Mouse (Mus musculus) kidney, adult 2 months (tissue): ENCODE results near the gene 4930404H24Rik. TPM values are rescaled to one million over a fixed set of nuclear protein-coding genes. Genes with fewer than 3 reads are reported as not detected.
"Not testable (repeated sequence)": the region's sequence is repeated elsewhere in the genome, so short reads cannot be mapped to it uniquely, and the experiment has no call there.

ENCODE experiments used
- DNase-seq: peaks from one replicate; pipeline ENCODE4 v3.0.0; 2021
- H3K27ac ChIP-seq: fragments of 200-500 bp; 2 replicates; pipeline ENCODE4 v1.5.1; 2012; ENCODE audit warnings: low read depth, low read length, control low read depth, inconsistent platforms; ENCODE audit not compliant: insufficient read depth
- H3K27me3 ChIP-seq: fragments of 200-500 bp; replicated peaks from 2 replicates; pipeline ENCODE4 v1.6.1; 2012; ENCODE audit warnings: mild to moderate bottlenecking, moderate library complexity, low read length, inconsistent platforms; ENCODE audit not compliant: control insufficient read depth, insufficient read depth
- H3K36me3 ChIP-seq: fragments of 200-500 bp; 2 replicates; pipeline ENCODE4 v1.6.1; 2012; ENCODE audit warnings: mild to moderate bottlenecking, moderate library complexity, low read length, inconsistent platforms; ENCODE audit not compliant: control insufficient read depth, insufficient read depth
- H3K4me1 ChIP-seq: fragments of 200-500 bp; 2 replicates; pipeline ENCODE4 v1.6.1; 2011; ENCODE audit warnings: low read length; ENCODE audit not compliant: control insufficient read depth, insufficient read depth
- H3K4me3 ChIP-seq: fragments of 200-500 bp; 2 replicates; pipeline ENCODE4 v1.5.1; 2011; ENCODE audit warnings: mild to moderate bottlenecking, low read depth, low read length, control low read depth; ENCODE audit not compliant: insufficient read depth
- CTCF ChIP-seq: fragments of 200-500 bp; conservative IDR thresholded peaks from 2 replicates; pipeline ENCODE4 v1.5.1; 2011; ENCODE audit warnings: low read depth, mild to moderate bottlenecking, control low read depth, low read length, moderate library complexity, mixed read lengths; ENCODE audit not compliant: insufficient read depth, insufficient read length
- POLR2A ChIP-seq: fragments of 200-500 bp; IDR thresholded peaks from one replicate; pipeline ENCODE4 v1.6.1; 2011; ENCODE audit warnings: low read depth, low read length, control low read depth
- WGBS: fragments of 180-500 bp; shearing (Covaris S2); methylation state at CpG from one replicate; pipeline ENCODE4 v1.1.7; 2018; 5-methylcytosine and 5-hydroxymethylcytosine counted together
- polyA plus RNA-seq: library from polyadenylated mRNA; depleted of rRNA; stranded (reverse); fragments of >200 nt; gene quantifications from 2 replicates; pipeline ENCODE4 v1.2.3, GENCODE M21; 2012

Gene 4930404H24Rik
- polyA plus RNA-seq, 1 experiment = not detected

DNA sequence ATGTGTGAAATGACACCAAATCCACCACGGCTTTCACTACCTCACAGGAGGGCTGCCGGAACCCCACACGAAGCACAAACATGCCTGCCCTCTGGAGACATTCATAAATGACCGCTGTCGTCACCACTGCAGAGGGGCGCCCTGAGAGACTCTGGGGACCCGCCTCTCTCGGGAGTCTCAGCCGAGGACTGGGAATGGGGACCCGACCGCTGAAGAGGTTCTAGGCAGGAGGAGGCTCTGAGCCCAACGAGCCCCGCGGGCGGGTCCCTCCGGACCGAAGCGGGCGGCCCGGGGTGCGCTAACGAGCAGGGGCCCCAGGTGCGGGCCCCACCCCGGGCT is 442 bp upstream of the 4930404H24Rik start:
- H3K4me1 ChIP-seq = no peaks in the 10 kb centered on the region
- H3K27me3 ChIP-seq = no peaks in the 10 kb centered on the region
- no peaks in the 10 kb centered on the region for H3K36me3 ChIP-seq
- under 1% methylated on average over 24 of the region's 24 CpGs for WGBS
- H3K4me3 ChIP-seq = peak overlapping the region; percentile 65
- H3K27ac ChIP-seq = no peak overlapping the region
- no peak for DNase-seq
- TF ChIP-seq CTCF (no peak), POLR2A (no peak)

DNA sequence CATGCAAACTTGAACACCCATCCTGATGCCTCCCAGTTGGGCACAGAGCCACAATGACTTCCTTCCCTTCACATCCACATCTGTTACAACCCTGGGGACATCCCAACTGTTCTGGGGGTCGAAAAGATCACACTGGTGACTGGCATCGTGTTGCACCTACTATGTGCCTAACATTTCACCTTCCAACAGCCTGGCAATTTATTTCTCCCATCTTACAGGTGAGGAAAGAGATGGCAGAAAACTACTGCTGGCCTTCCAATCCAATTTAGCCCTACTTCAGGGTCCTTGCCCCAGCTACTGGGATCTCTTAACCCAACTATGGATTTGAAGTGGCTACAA is 772 bp downstream of the 4930404H24Rik start:
- TF ChIP-seq CTCF (no peak), POLR2A (no peak)
- no peak for DNase-seq
- WGBS = 21% methylated on average over 2 of the region's 2 CpGs
- no peaks in the 10 kb centered on the region for H3K27me3 ChIP-seq
- H3K36me3 ChIP-seq = no peaks in the 10 kb centered on the region
- no peak overlapping the region; the same call in 1 of the 2 replicates for H3K4me3 ChIP-seq
- no peaks in the 10 kb centered on the region for H3K4me1 ChIP-seq
- no peak overlapping the region for H3K27ac ChIP-seq

DNA sequence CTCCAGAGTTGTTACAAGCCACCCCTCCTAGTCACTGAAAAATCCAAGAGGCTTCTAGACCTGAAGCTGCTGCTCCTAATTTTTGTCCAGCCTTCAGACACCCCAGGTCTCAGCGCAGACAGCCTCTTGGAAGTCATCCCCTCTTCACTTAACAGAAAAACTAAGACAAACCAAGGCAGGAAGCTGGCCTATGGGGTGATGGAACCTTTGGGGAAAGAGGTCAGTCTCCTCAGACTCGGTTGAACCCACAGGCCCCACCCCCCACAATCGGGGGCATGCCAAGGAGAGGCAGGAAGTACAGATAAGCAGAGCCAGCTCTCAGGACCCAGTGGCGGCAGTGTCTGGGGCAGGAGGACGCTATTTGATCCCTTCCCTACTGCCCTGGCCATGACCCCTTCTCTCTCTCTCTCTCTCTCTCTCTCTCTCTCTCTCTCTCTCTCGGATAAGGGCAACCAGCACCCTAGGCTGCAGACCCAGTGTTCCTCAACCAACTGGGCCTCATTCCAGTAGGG is 1.2 kb downstream of the 4930404H24Rik start:
- Histone ChIP-seq H3K27ac (no peak overlapping the region), H3K4me3 (no peak overlapping the region), H3K4me1 (no peaks in the 10 kb centered on the region), H3K27me3 (no peaks in the 10 kb centered on the region), H3K36me3 (no peaks in the 10 kb centered on the region)
- 18% methylated on average over 6 of the region's 6 CpGs for WGBS
- TF ChIP-seq CTCF (no peak), POLR2A (no peak)
- no peak for DNase-seq

DNA sequence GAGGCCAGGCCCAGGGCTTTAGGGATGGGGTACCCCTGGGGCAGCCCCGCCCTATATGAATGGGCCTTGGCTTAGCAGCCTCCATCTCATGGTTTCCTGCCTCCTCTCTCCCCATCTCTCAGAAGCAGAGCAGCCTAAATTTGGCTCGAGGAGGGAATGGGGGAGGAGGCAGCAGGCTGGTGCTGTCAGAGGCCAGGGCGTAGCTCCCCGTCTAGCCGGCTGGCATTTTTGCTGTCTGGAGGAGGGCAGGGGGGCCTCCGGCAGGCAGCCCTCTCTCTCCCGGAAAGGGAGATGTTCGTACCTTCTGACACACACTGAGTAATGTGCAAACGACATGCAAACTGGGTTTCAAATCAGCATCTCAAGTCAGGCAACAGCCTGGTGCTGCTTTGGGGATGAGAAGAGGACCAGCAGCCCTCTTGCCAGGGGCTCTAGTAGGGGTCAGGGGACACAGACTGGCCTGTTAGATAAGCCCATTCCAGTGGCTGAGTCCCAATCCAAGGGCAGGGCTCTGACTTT is 1.8 kb downstream of the 4930404H24Rik start:
- H3K27ac ChIP-seq = no peak overlapping the region; the same call in 1 of the 2 replicates
- no peaks in the 10 kb centered on the region for H3K36me3 ChIP-seq
- WGBS = 65% methylated on average over 9 of the region's 9 CpGs
- no peaks in the 10 kb centered on the region for H3K27me3 ChIP-seq
- no peak for TF ChIP-seq POLR2A
- no peak for DNase-seq
- no peaks in the 10 kb centered on the region for H3K4me1 ChIP-seq
- no peak overlapping the region for H3K4me3 ChIP-seq

DNA sequence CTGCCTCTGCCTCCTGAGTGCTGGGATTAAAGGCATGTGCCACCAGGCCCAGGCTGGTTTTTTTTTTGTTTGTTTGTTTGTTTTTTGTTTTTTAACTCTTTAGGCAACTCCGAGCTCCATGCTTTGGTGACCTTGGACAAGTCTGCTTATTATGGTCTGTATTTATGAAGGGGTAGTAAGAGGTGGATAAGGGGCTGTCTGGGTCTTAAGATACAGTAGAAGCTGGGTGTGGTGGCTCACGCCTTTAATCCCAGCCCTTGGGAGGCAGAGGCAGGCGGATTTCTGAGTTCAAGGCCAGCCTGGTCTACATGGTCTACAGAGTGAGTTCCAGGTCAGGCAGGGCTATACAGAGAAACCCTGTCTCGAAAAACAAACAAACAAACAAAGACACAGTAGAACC is 2.8 kb downstream of the 4930404H24Rik start:
- not testable (repeated sequence) for H3K4me1 ChIP-seq, H3K4me3 ChIP-seq, H3K36me3 ChIP-seq, H3K27ac ChIP-seq, H3K27me3 ChIP-seq, DNase-seq
- WGBS = 96% methylated on average over 4 of the region's 4 CpGs

DNA sequence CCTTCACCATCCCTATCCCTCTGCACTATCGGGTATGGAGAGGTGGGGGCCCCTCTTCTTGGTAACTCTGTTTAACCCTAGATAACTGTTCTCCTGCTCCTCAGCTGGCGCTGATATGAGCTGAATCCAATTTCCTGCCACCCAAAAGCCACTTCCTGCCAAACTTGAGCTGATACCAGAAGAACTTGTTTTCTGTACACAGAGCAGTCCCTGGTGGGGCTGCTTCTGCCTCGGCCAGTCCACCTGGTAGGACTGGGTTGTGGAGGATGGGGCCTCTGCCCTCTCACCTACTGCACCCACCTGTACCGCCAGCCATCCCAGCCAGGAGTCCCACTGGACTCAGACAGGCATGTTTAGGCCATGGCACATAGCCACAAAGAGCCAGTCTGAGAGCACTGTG is 3.2 kb downstream of the 4930404H24Rik start:
- DNase-seq = no peak
- no peak overlapping the region for H3K27ac ChIP-seq
- WGBS = 66% methylated on average over 4 of the region's 4 CpGs
- H3K36me3 ChIP-seq = no peaks in the 10 kb centered on the region
- TF ChIP-seq CTCF = no peak
- TF ChIP-seq POLR2A = no peak
- H3K4me1 ChIP-seq = no peaks in the 10 kb centered on the region
- H3K27me3 ChIP-seq = no peaks in the 10 kb centered on the region
- no peak overlapping the region for H3K4me3 ChIP-seq

DNA sequence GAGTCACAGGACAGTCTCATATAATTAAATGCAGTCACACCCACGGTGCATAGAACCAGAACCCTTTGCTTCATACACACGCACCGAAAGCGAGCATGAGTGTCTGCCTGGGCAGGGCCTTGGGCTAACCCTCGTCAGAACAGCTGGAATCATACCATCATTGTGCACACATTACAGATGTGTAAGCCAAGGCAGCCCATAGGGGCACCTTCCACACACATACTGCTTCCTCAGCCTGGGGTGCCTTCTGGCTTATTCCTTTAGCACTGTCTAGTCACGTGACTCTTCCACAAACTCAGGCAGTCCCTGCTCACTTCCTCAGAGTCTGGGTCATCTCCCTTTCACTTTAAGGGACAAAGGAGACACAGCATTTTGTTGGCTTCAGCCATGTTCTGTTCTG is 3.7 kb downstream of the 4930404H24Rik start:
- Histone ChIP-seq H3K27me3 (no peaks in the 10 kb centered on the region), H3K27ac (no peak overlapping the region), H3K4me1 (no peaks in the 10 kb centered on the region), H3K4me3 (no peak overlapping the region), H3K36me3 (no peaks in the 10 kb centered on the region)
- DNase-seq = no peak
- WGBS = 85% methylated on average over 6 of the region's 6 CpGs
- TF ChIP-seq POLR2A = no peak
- TF ChIP-seq CTCF = no peak

DNA sequence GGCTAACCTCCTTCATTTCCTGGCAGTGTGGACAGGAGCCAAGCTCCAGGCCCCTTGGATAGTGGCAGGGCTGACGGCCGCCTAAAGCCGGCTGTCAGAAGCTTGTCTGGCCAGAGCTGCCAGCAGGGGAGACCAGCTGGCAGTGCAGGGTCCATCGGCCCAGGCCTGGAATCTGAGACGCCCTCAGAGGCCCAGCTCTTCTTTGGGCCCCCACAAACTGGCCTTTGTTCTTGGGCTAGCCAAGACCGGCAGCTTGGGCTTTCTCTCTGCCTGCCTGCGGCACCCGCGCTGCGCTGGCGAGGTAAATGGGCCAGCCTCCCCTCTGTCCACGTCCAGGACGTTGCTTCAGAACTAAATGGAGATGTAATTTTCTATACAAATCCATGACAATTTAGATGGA is 4.3 kb downstream of the 4930404H24Rik start:
- H3K27me3 ChIP-seq = no peaks in the 10 kb centered on the region
- no peak overlapping the region for H3K4me3 ChIP-seq
- DNase-seq = no peak
- no peaks in the 10 kb centered on the region for H3K36me3 ChIP-seq
- no peaks in the 10 kb centered on the region for H3K4me1 ChIP-seq
- 58% methylated on average over 13 of the region's 13 CpGs for WGBS
- no peak for TF ChIP-seq POLR2A
- no peak for TF ChIP-seq CTCF
- no peak overlapping the region for H3K27ac ChIP-seq
